Mouse (Mus musculus) cortical plate, adult 2 months (tissue): Measurements from ENCODE around the gene Itpk1. TPM values are rescaled to one million over a fixed set of nuclear protein-coding genes. Genes with fewer than 3 reads are reported as not detected.

ENCODE experiments used
- H3K27ac ChIP-seq: fragments of 200-500 bp; 2 replicates; pipeline ENCODE4 v1.5.1; 2012; ENCODE audit warnings: low read length, control low read depth, inconsistent platforms; ENCODE audit not compliant: insufficient read depth
- H3K4me1 ChIP-seq: fragments of 200-500 bp; 2 replicates; pipeline ENCODE4 v1.6.1; 2011; ENCODE audit warnings: low read length; ENCODE audit not compliant: control insufficient read depth, insufficient read depth
- H3K4me3 ChIP-seq: fragments of 200-500 bp; 2 replicates; pipeline ENCODE4 v1.5.1; 2011; ENCODE audit warnings: mild to moderate bottlenecking, low read length, control low read depth; ENCODE audit not compliant: insufficient read depth
- CTCF ChIP-seq: fragments of 200-500 bp; IDR thresholded peaks from 2 replicates; pipeline ENCODE4 v1.5.1; 2011; ENCODE audit warnings: mild to moderate bottlenecking, control low read depth, low read length; ENCODE audit not compliant: insufficient read depth; ENCODE audit errors: extremely low read depth
- POLR2A ChIP-seq: fragments of 200-500 bp; IDR thresholded peaks from 2 replicates; pipeline ENCODE4 v1.6.1; 2011; ENCODE audit warnings: mild to moderate bottlenecking, low read length, control low read depth; ENCODE audit not compliant: insufficient read depth; ENCODE audit errors: extremely low read depth
- polyA plus RNA-seq: library from polyadenylated mRNA; depleted of rRNA; stranded (reverse); fragments of >200 nt; gene quantifications from 2 replicates; pipeline ENCODE4 v1.2.3, GENCODE M21; 2012; rRNA removed

Itpk1 gene
- polyA plus RNA-seq, result 42.6 and 42.7 TPM in 2 replicates

DNA sequence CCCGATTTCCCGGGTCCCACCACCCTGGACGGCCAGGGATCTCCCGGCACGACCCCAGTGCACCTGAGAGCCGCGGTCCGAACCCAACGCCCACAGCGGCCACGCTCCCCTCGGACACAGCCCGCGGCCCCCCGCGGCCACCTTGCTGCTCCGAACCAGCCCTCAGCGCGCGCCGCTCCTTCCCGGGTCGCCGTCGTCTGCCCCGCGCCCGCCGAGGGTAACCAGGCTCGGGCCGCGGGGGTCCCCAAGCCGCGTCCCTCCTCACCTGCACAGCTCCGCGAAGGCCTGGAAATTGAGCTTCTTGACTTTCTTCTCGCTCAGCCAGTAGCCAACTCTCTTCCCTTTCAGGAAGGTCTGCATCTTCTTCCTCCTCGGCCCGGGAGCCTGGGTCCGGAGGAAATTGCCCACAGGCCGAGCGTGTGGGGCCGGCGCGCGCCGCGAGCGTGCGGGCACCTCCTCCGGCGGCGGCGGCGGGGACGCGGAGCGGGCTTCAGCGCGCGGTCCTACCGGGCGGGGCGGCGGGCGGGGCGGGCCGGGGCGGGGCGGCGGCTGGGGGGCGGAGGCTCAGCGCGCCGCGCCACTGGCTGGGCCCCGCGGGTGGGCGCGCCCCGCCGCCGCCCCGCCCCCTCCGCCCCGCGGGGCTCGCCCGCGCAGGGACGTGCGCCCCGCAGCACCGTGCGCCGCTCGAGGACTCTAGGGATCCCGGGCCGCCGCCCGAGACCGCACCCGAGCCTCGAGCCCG is at the start of gene Itpk1:
TSS of gene Itpk1 (minus strand) at position 474 of the 742 bp plus-strand sequence.
- Histone ChIP-seq H3K27ac (peak within 1 kb of the TSS; percentile 93), H3K4me3 (peak within 1 kb of the TSS; percentile 49), H3K4me1 (peaks cover 16% of the 10 kb centered on the region)
- no peak for TF ChIP-seq CTCF
- TF ChIP-seq POLR2A, result peak; percentile 6; the same call in 1 of the 2 replicates

DNA sequence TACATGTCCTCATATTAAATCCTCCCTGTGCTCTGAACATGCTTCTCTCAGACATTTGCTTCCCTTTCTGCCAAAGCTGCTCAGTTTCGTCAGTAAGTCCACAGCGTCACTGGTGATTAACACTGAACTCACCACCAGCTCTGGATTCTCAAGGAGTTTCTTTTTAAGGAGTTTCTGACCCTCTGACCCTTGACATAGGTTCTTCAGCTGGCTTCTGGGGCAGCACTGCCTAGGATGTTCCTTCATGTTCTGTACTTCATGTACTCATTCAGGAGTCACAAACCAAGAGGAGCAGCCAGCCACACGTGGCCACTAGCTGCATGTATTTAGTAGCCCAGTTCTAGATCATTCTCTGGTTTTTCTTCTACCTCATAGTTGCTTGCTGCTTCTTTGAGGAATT is 43.5 kb upstream of the Itpk1 start:
- TF ChIP-seq CTCF (no peak), POLR2A (no peak)
- Histone ChIP-seq H3K27ac (no peak overlapping the region), H3K4me3 (no peak overlapping the region), H3K4me1 (peaks cover 5% of the 10 kb centered on the region; the same call in 1 of the 2 replicates)

DNA sequence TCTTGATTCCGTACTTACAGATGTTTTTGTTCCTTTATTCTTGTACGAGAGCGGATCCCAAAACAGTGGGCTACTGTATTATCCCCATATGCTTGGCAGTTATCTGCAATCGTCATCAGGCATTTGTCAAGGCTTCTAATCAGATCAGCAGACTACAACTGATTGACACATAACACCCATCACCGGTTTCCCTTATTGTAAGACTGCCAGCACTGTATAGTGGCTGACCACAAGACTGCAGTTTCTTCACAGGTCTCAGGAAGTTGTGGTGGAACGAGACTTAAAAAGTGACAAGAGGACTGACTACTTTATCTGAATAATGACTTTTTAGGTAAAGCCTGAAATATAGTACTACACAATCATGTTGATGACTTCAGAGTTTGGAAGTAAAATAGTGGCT is 40.1 kb upstream of the Itpk1 start:
- TF ChIP-seq CTCF, result no peak
- Histone ChIP-seq H3K4me3 (peak overlapping the region; percentile 91; the same call in 1 of the 2 replicates), H3K4me1 (peaks cover 11% of the 10 kb centered on the region; the same call in 1 of the 2 replicates), H3K27ac (no peak overlapping the region)

DNA sequence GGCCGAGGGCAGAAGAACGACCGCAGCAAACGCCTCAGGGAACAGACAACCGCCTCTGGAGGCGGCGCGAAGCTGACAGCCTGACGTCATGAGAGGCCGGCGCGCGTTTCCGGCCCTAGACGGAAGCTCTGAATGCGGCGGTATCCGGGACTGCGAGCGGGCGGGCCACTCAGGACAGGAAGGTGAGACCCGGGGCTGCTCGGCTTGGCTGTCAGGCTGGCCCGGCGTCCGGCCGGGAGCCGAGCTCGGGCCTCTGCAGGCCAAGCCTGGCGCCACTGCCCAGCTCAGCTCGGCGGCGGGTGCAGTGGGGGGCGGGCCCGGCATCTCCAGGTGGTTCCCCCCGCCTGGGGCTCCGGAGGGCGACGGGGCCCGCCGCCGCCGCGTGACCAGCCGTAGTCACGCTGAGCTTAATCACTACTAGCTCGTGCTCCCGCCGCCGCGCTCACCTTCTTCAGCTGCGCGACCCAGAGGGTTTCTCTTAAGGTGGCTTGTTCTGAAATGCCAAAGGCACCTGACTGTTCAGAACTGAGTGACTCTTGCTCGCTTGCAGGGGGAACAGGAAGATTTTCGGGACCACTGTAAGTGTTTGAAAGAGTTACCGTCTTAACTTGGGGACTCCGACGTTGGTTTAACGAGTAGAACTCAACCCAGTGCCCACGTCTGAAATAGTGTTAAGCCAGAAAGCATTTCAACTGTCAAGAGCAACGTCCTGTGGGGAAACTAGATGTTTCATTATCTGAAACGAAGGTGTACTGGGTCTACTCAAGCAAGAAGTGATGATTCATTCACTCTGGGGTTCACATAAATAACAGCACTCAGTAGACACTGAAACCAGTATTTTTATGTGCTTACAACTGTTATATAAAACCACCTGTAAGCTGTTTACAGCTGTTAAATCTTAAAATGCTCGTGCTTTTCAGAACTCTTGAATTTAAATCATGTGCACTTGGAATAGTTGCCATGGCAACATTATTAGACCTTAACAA is 39.2 kb upstream of the Itpk1 start, which contains the start of the genes Moap1 and Tmem251:
TSS of gene Moap1 (minus strand) at position 73 of the 986 bp plus-strand sequence.
TSS of gene Tmem251 (plus strand) at position 174 of the 986 bp plus-strand sequence.
- TF ChIP-seq POLR2A, result peak; percentile 89
- TF ChIP-seq CTCF, result no peak
- H3K4me3 ChIP-seq, result peak within 1 kb of the TSS; percentile 91
- H3K27ac ChIP-seq, result peak within 1 kb of the TSS; percentile 93
- H3K4me1 ChIP-seq, result peaks cover 11% of the 10 kb centered on the region; the same call in 1 of the 2 replicates

DNA sequence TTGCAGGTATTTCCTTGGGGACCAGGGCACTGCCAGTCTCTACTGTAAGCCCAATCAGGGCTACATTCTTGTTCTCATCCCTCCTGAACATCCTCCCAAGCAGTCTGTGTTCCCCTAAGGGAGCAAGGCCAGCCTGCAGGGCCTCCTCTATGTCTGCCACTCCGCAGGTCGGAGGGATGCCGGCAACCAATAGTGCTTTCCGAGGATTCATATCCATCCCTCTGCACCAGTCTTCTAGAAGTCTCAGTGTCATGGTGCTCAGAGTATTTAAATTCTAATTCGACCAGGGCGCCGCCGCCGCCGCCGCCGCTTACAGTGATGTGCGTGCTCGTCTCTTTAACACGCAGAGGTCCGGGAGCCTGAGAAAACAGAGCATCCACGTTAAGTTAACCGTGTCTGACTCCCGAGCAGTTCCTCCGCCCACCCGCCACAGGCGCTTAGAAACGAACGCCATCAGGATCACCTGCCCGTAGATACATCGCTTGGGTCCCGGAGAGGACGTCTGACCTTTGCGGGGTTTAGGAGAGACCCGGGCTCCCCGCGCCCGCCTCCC is 38.4 kb upstream of the Itpk1 start:
- peak overlapping the region; percentile 91 for H3K4me3 ChIP-seq
- TF ChIP-seq CTCF (no peak), POLR2A (no peak)
- H3K27ac ChIP-seq, result peak overlapping the region; percentile 93
- H3K4me1 ChIP-seq, result peaks cover 11% of the 10 kb centered on the region; the same call in 1 of the 2 replicates

DNA sequence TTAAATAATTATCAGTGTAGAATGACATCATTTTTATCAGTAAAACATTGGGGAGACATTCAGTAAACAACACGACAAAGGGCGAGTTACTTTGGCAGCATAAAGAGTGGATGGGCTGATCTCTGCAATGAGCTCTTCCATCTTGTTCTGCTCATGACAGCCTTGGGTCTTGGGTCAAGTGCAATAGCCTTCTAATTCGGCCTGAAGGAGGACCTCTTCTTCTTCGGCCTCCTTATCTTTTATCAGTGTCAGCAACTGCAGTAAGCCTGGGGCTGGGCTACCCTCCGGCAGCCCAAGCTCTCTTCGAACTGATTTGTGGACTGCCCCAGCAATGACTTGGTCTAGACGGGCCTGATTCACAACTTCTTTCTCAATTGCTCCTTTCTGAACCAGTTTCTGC is 37.3 kb upstream of the Itpk1 start:
- TF ChIP-seq CTCF (no peak), POLR2A (no peak)
- peaks cover 11% of the 10 kb centered on the region; the same call in 1 of the 2 replicates for H3K4me1 ChIP-seq
- peak overlapping the region; percentile 91; the same call in 1 of the 2 replicates for H3K4me3 ChIP-seq
- no peak overlapping the region for H3K27ac ChIP-seq

DNA sequence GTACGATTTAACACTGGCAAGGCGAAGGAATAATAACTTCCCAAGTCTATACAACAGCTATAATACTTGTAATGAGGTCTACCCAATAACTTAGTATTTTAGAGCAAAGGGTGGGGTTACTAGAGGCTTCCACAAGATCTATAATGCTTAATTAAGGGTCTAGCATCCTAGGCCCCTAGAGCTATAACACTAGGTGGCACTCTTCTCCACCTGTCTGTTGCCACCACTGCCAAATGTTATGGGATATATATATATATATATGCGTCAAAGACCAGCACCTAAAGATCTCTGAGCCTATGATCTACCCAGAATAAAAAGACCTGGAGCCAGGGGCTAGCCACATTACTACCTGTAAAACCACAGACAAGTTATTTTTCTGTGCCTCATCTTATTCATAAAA is 35.6 kb upstream of the Itpk1 start:
- no peak overlapping the region for H3K4me3 ChIP-seq
- H3K4me1 ChIP-seq, result peaks cover 11% of the 10 kb centered on the region; the same call in 1 of the 2 replicates

DNA sequence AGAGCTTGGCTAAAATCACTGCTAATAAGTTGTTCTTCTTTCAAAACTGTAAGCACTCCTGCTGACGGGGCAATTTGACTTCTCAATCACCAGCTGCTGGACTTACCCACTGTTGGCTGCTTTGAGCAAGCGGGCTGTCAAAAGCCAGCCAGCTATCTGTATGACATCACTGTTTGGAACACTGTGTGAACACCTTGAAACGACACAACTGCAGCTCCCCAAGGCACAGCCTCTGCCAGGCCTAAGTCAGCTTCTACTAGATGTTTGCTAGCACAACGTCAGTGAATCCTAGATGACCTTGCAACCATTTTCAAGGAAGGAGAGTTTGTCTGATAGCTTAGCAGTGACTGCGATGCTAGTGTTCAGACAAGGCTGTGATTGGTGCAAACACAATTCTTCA is 34.4 kb upstream of the Itpk1 start:
- TF ChIP-seq CTCF (no peak), POLR2A (no peak)
- Histone ChIP-seq H3K4me3 (no peak overlapping the region), H3K27ac (no peak overlapping the region), H3K4me1 (peaks cover 6% of the 10 kb centered on the region; the same call in 1 of the 2 replicates)

More for the DNA sequence above, 35.6 kb upstream of the Itpk1 start:
- no peak overlapping the region for H3K27ac ChIP-seq
- TF ChIP-seq CTCF, result peak; percentile 34; the same call in 1 of the 2 replicates
- TF ChIP-seq POLR2A, result no peak

DNA sequence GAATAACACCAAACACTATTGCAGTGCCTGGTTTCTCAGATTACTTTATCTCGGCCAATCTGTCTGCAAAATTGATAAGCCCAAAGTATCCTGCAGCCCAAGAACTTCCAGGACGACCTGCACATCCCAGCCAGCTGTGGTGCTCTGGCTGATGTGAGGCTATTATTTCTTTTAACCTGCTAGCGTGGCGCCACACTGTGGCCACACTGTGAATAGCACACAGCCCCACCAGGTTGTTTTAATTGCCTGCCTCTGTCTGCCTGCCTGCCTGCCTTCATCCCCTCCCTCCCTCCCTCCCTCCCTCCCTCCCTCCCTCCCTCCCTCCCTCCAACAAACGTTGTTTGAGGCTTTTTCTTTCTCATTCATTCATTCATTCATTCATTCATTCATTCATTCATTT is 28.7 kb upstream of the Itpk1 start:
- TF ChIP-seq CTCF (peak; percentile 62), POLR2A (no peak)
- Histone ChIP-seq H3K4me1 (no peaks in the 10 kb centered on the region), H3K27ac (no peak overlapping the region), H3K4me3 (no peak overlapping the region)
